Comparison of ENCODE assay signal across 16 mouse cellular contexts in genomic region chr8:73921158-73921557, GRCm38 (mm10).
"Had no signal": no experiment of that assay in that cellular context is flagged by ENCODE, and none has a peak within 500 bp of the region (broad histone marks: within the 10 kb centered on the region; RNA-seq: fewer than 3 reads in every experiment).

No protein-coding gene starts in this region.

- H3K4me2 ChIP-seq: liver, embryonic 11.5 days; lung, embryonic 15.5 days; midbrain, embryonic 11.5 days; midbrain, embryonic 15.5 days; neural tube, embryonic 12.5 days; stomach, embryonic 15.5 days had no signal

- H3K9me3 ChIP-seq: limb, embryonic 10.5 days; lung, embryonic 15.5 days; megakaryocyte, embryonic 14.5 days; midbrain, embryonic 15.5 days; neural tube, embryonic 12.5 days; stomach, embryonic 15.5 days had no signal

- H3K36me3 ChIP-seq: limb, embryonic 10.5 days; lung, embryonic 15.5 days; midbrain, embryonic 15.5 days; neural tube, embryonic 12.5 days; stomach, embryonic 15.5 days had no signal

- ATAC-seq: inflammation-experienced regulatory T-cells, adult 6 months; midbrain, embryonic 15.5 days had no signal

- H3K27ac ChIP-seq: layer of hippocampus, adult 2 months; limb, embryonic 10.5 days; lung, embryonic 15.5 days; macrophage; midbrain, embryonic 15.5 days; neural tube, embryonic 12.5 days; stomach, embryonic 15.5 days had no signal

- H3K4me3 ChIP-seq: layer of hippocampus, adult 2 months; limb, embryonic 10.5 days; lung, embryonic 15.5 days; megakaryocyte, embryonic 14.5 days; midbrain, embryonic 15.5 days; neural tube, embryonic 12.5 days; stomach, embryonic 15.5 days had no signal

- H3K27me3 ChIP-seq: lung, embryonic 15.5 days; megakaryocyte, embryonic 14.5 days; midbrain, embryonic 15.5 days; neural tube, embryonic 12.5 days; stomach, embryonic 15.5 days had no signal

- H3K4me1 ChIP-seq: limb, embryonic 10.5 days; lung, embryonic 15.5 days; megakaryocyte, embryonic 14.5 days; midbrain, embryonic 15.5 days; neural tube, embryonic 12.5 days; stomach, embryonic 15.5 days had no signal

- H3K9ac ChIP-seq: lung, embryonic 15.5 days; midbrain, embryonic 15.5 days; neural tube, embryonic 12.5 days; stomach, embryonic 15.5 days had no signal

- DNase-seq: kidney, adult 11 months; kidney, postnatal 10 days; kidney, postnatal 4 days; lung, postnatal 14 days; thymus, postnatal 36 days had no signal
